In the genomic region with DNA sequence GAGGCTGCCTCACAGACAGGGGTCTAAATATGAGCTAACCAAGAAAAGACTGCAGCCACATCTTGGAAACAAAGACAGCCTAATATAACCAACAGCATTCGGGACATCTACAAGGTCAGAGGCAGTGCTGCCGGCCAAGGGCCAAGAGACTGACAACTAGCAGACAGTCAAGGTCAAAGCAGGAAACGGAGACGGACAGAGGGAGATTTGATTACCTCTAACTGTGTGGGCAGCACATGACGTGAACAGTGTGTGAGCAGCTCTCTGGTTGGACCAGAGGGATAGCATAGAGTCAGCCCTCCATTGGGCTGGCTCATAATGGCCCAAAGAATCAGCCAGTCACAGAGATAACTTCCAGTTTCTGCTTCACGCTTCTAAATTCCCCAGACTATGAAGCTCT, we compare ENCODE assay signal across 8 mouse cellular contexts.
DNase-seq lines count a peak whose midpoint lies in the region; ATAC-seq and TF ChIP-seq lines count a peak whose summit lies in the region.

No protein-coding gene starts in this region.

- whole genome bisulfite sequencing in midbrain, embryonic 14.5 days: 61% methylated on average over 6 of the region's 6 CpGs
- 58% methylated on average over 6 of the region's 6 CpGs for WGBS in midbrain, embryonic 13.5 days
- WGBS in heart, embryonic 13.5 days: 9% methylated on average over 6 of the region's 6 CpGs
- 41% methylated on average over 6 of the region's 6 CpGs for WGBS in stomach, embryonic 15.5 days
- 50% methylated on average over 6 of the region's 6 CpGs for WGBS in cerebellum, adult 2 months

- 0 out of 2 replicates have a peak overlapping the region, but pooled peaks have one; percentile 3 for H3K27ac ChIP-seq in midbrain, embryonic 14.5 days (replicated peaks; ENCODE audit: low read depth, low read length)
- H3K27ac ChIP-seq in midbrain, embryonic 13.5 days: no peak overlapping the region
- peak overlapping the region; percentile 94 for H3K27ac ChIP-seq in heart, embryonic 13.5 days (replicated peaks)
- peak overlapping the region; percentile 71 for H3K27ac ChIP-seq in stomach, embryonic 15.5 days
- no peak overlapping the region for H3K27ac ChIP-seq in cerebellum, adult 2 months (ENCODE audit: insufficient read depth, low read length)

- H3K9me3 ChIP-seq in midbrain, embryonic 14.5 days (ENCODE audit: control insufficient read depth, low read length): no peaks in the 10 kb centered on the region
- no peaks in the 10 kb centered on the region for H3K9me3 ChIP-seq in midbrain, embryonic 13.5 days
- H3K9me3 ChIP-seq in heart, embryonic 13.5 days: no peaks in the 10 kb centered on the region
- no peaks in the 10 kb centered on the region for H3K9me3 ChIP-seq in stomach, embryonic 15.5 days

- peak; percentile 42 for DNase-seq in embryo, embryonic 10.5 days (ENCODE audit: low spot score)
- DNase-seq in embryo, embryonic 9.5 days (ENCODE audit: extremely low spot score): no peak
- DNase-seq in midbrain, embryonic 14.5 days: no peak
- DNase-seq in cerebellum, adult 2 months: no peak
- no peak for DNase-seq in spleen, postnatal 10 days (ENCODE audit: low spot score in 2 of 2)

- H3K27me3 ChIP-seq in midbrain, embryonic 14.5 days (ENCODE audit: control insufficient read depth, insufficient read depth, low read length): no peaks in the 10 kb centered on the region
- H3K27me3 ChIP-seq in midbrain, embryonic 13.5 days: no peaks in the 10 kb centered on the region
- no peaks in the 10 kb centered on the region for H3K27me3 ChIP-seq in heart, embryonic 13.5 days (replicated peaks)
- no peaks in the 10 kb centered on the region for H3K27me3 ChIP-seq in stomach, embryonic 15.5 days (replicated peaks)
- H3K27me3 ChIP-seq in cerebellum, adult 2 months (ENCODE audit: control insufficient read depth, insufficient read depth, low read length): no peaks in the 10 kb centered on the region

- no peak overlapping the region for H3K4me2 ChIP-seq in midbrain, embryonic 14.5 days (ENCODE audit: low read length)
- no peak overlapping the region for H3K4me2 ChIP-seq in midbrain, embryonic 13.5 days (replicated peaks)
- H3K4me2 ChIP-seq in heart, embryonic 13.5 days: no peak overlapping the region
- no peak overlapping the region for H3K4me2 ChIP-seq in stomach, embryonic 15.5 days

- no peak for ATAC-seq in midbrain, embryonic 14.5 days (ENCODE audit: low FRiP score, low TSS enrichment)
- no peak for ATAC-seq in midbrain, embryonic 13.5 days
- peak; percentile 40; the same call in 1 of the 2 replicates for ATAC-seq in heart, embryonic 13.5 days (ENCODE audit: extremely low read depth, insufficient number of reproducible peaks, low FRiP score, low TSS enrichment)
- peak; percentile 68 for ATAC-seq in stomach, embryonic 15.5 days (ENCODE audit: insufficient read depth, low FRiP score, low read depth)

- no peak overlapping the region for H3K9ac ChIP-seq in midbrain, embryonic 14.5 days (replicated peaks; ENCODE audit: low read length)
- H3K9ac ChIP-seq in midbrain, embryonic 13.5 days (replicated peaks): no peak overlapping the region
- peak overlapping the region; percentile 47; the same call in 1 of the 2 replicates for H3K9ac ChIP-seq in heart, embryonic 13.5 days
- H3K9ac ChIP-seq in stomach, embryonic 15.5 days: no peak overlapping the region

- no peak overlapping the region for H3K4me3 ChIP-seq in midbrain, embryonic 14.5 days (replicated peaks; ENCODE audit: low read depth, low read length)
- no peak overlapping the region for H3K4me3 ChIP-seq in midbrain, embryonic 13.5 days (replicated peaks)
- no peak overlapping the region for H3K4me3 ChIP-seq in heart, embryonic 13.5 days
- H3K4me3 ChIP-seq in stomach, embryonic 15.5 days (replicated peaks): no peak overlapping the region
- H3K4me3 ChIP-seq in cerebellum, adult 2 months (replicated peaks; ENCODE audit: insufficient read depth, low read depth, low read length): no peak overlapping the region

- H3K4me1 ChIP-seq in midbrain, embryonic 14.5 days (ENCODE audit: control insufficient read depth, insufficient read depth, low read length): peaks cover 21% of the 10 kb centered on the region
- peaks cover 29% of the 10 kb centered on the region for H3K4me1 ChIP-seq in midbrain, embryonic 13.5 days (replicated peaks)
- H3K4me1 ChIP-seq in heart, embryonic 13.5 days: peaks cover 56% of the 10 kb centered on the region
- H3K4me1 ChIP-seq in stomach, embryonic 15.5 days: peaks cover 8% of the 10 kb centered on the region; the same call in 1 of the 2 replicates
- no peaks in the 10 kb centered on the region for H3K4me1 ChIP-seq in cerebellum, adult 2 months (ENCODE audit: control insufficient read depth, insufficient read depth, low read length)

- no peak for TF ChIP-seq POLR2A in cerebellum, adult 2 months (IDR thresholded peaks at IDR 0.05; ENCODE audit: borderline replicate concordance, insufficient read depth, low read length)

- no peak for TF ChIP-seq CTCF in cerebellum, adult 2 months (IDR thresholded peaks at IDR 0.05; ENCODE audit: borderline replicate concordance, insufficient read depth, low read depth, low read length)

- no peaks in the 10 kb centered on the region for H3K36me3 ChIP-seq in midbrain, embryonic 14.5 days (ENCODE audit: control insufficient read depth, insufficient read depth, low read length)
- H3K36me3 ChIP-seq in midbrain, embryonic 13.5 days: no peaks in the 10 kb centered on the region
- no peaks in the 10 kb centered on the region for H3K36me3 ChIP-seq in heart, embryonic 13.5 days
- H3K36me3 ChIP-seq in stomach, embryonic 15.5 days: no peaks in the 10 kb centered on the region

Comparison
In these comparisons a context has a peak if more than half of its experiments do, and no peak if none do; other contexts are left out.
1. H3K27ac ChIP-seq: peak in midbrain, embryonic 14.5 days (single experiment), heart, embryonic 13.5 days (single experiment) and stomach, embryonic 15.5 days (single experiment); none in midbrain, embryonic 13.5 days (single experiment) and cerebellum, adult 2 months (single experiment).
2. ATAC-seq: peak in heart, embryonic 13.5 days (single experiment) and stomach, embryonic 15.5 days (single experiment); none in midbrain, embryonic 14.5 days (single experiment) and midbrain, embryonic 13.5 days (single experiment).